Mouse (Mus musculus) thymus, adult 2 months (tissue): ENCODE measurements around the gene Mapkap1. TPM values are rescaled to one million over a fixed set of nuclear protein-coding genes. Genes with fewer than 3 reads are reported as not detected.

Source experiments
- DNase-seq: peaks from one replicate; pipeline ENCODE4 v3.0.0; 2021
- H3K27ac ChIP-seq: fragments of 200-500 bp; 2 replicates; pipeline ENCODE4 v1.5.1; 2012; ENCODE audit warnings: low read length, control low read depth; ENCODE audit not compliant: control insufficient read depth, insufficient read depth
- H3K27me3 ChIP-seq: fragments of 200-500 bp; 2 replicates; pipeline ENCODE4 v1.6.1; 2012; ENCODE audit warnings: mild to moderate bottlenecking, low read length, moderate library complexity, mixed read lengths; ENCODE audit not compliant: control insufficient read depth, insufficient read depth
- H3K36me3 ChIP-seq: fragments of 200-500 bp; 2 replicates; pipeline ENCODE4 v1.6.1; 2012; ENCODE audit warnings: mild to moderate bottlenecking, low read length, moderate library complexity; ENCODE audit not compliant: control insufficient read depth, insufficient read depth
- H3K4me1 ChIP-seq: fragments of 200-500 bp; replicated peaks from 2 replicates; pipeline ENCODE4 v1.6.1; 2012; ENCODE audit warnings: low read length; ENCODE audit not compliant: control insufficient read depth, insufficient read depth
- H3K4me3 ChIP-seq: fragments of 200-500 bp; 2 replicates; pipeline ENCODE4 v1.5.1; 2012; ENCODE audit warnings: mild to moderate bottlenecking, low read length, control low read depth, moderate library complexity; ENCODE audit not compliant: control insufficient read depth, insufficient read depth
- CTCF ChIP-seq: fragments of 200-500 bp; IDR thresholded peaks from 2 replicates; pipeline ENCODE4 v1.5.1; 2012; ENCODE audit warnings: mild to moderate bottlenecking, control low read depth, low read length, moderate library complexity, borderline replicate concordance; ENCODE audit not compliant: control insufficient read depth, poor library complexity, insufficient read depth; ENCODE audit errors: extremely low read depth
- POLR2A ChIP-seq: fragments of 200-500 bp; IDR thresholded peaks from 2 replicates; pipeline ENCODE4 v1.6.1; 2012; ENCODE audit warnings: mild to moderate bottlenecking, low read length, control low read depth, moderate library complexity; ENCODE audit not compliant: control insufficient read depth, poor library complexity, insufficient read depth; ENCODE audit errors: extremely low read depth
- WGBS: fragments of 180-500 bp; shearing (Covaris S2); methylation state at CpG from one replicate; pipeline ENCODE4 v1.1.7; 2018; 5-methylcytosine and 5-hydroxymethylcytosine counted together
- polyA plus RNA-seq: library from polyadenylated mRNA; depleted of rRNA; stranded (reverse); fragments of >200 nt; gene quantifications from 2 replicates; pipeline ENCODE4 v1.2.3, GENCODE M21; 2012

Gene Mapkap1
- polyA plus RNA-seq, 1 experiment, result 42.6 TPM

- H3K4me1 ChIP-seq, result no peaks in the 10 kb centered on the region
- no peaks in the 10 kb centered on the region for H3K36me3 ChIP-seq
- H3K27ac ChIP-seq, result no peak overlapping the region
- TF ChIP-seq CTCF (no peak), POLR2A (no peak)
- H3K27me3 ChIP-seq, result no peaks in the 10 kb centered on the region
- no peak overlapping the region for H3K4me3 ChIP-seq
- DNase-seq, result no peak
- WGBS, result 91% methylated on average over 8 of the region's 8 CpGs
Measured at GRCm38 (mm10) chr2:34602111-34602541, 195.6 kb downstream of the Mapkap1 start.

- TF ChIP-seq POLR2A (no peak), CTCF (no peak)
- DNase-seq, result no peak
- H3K36me3 ChIP-seq, result no peaks in the 10 kb centered on the region
- H3K27me3 ChIP-seq, result no peaks in the 10 kb centered on the region
- WGBS, result 95% methylated on average over 3 of the region's 3 CpGs
- no peak overlapping the region for H3K4me3 ChIP-seq
- no peak overlapping the region for H3K27ac ChIP-seq
- no peaks in the 10 kb centered on the region for H3K4me1 ChIP-seq
Measured at GRCm38 (mm10) chr2:34602896-34603295, 196.3 kb downstream of the Mapkap1 start.

- WGBS, result 97% methylated on average over 14 of the region's 14 CpGs
- Histone ChIP-seq H3K36me3 (no peaks in the 10 kb centered on the region), H3K4me1 (no peaks in the 10 kb centered on the region), H3K4me3 (no peak overlapping the region), H3K27ac (no peak overlapping the region), H3K27me3 (no peaks in the 10 kb centered on the region)
- DNase-seq, result no peak
- TF ChIP-seq POLR2A (no peak), CTCF (no peak)
Measured at GRCm38 (mm10) chr2:34603653-34604214, 197.2 kb downstream of the Mapkap1 start.

- TF ChIP-seq CTCF (no peak), POLR2A (no peak)
- Histone ChIP-seq H3K27ac (no peak overlapping the region), H3K36me3 (no peaks in the 10 kb centered on the region), H3K4me3 (no peak overlapping the region), H3K27me3 (no peaks in the 10 kb centered on the region), H3K4me1 (no peaks in the 10 kb centered on the region)
- no peak for DNase-seq
- 88% methylated on average over 3 of the region's 3 CpGs for WGBS
Measured at GRCm38 (mm10) chr2:34605040-34605439, 198.5 kb downstream of the Mapkap1 start.

- WGBS, result 85% methylated on average over 3 of the region's 3 CpGs
- H3K27me3 ChIP-seq, result no peaks in the 10 kb centered on the region
- H3K4me3 ChIP-seq, result no peak overlapping the region
- TF ChIP-seq CTCF (no peak), POLR2A (no peak)
- no peak overlapping the region for H3K27ac ChIP-seq
- DNase-seq, result no peak
- H3K4me1 ChIP-seq, result no peaks in the 10 kb centered on the region
- H3K36me3 ChIP-seq, result no peaks in the 10 kb centered on the region
Measured at GRCm38 (mm10) chr2:34608917-34609316, 202.3 kb downstream of the Mapkap1 start.

GRCm38 (mm10) chr2:34609516-34609915 is 202.9 kb downstream of the Mapkap1 start:
- H3K4me3 ChIP-seq, result no peak overlapping the region
- peaks cover 5% of the 10 kb centered on the region for H3K4me1 ChIP-seq
- TF ChIP-seq CTCF (no peak), POLR2A (no peak)
- H3K27ac ChIP-seq, result no peak overlapping the region
- no peaks in the 10 kb centered on the region for H3K27me3 ChIP-seq
- 97% methylated on average over 4 of the region's 4 CpGs for WGBS
- H3K36me3 ChIP-seq, result no peaks in the 10 kb centered on the region
- DNase-seq, result no peak

- DNase-seq, result no peak
- H3K36me3 ChIP-seq, result no peaks in the 10 kb centered on the region
- no peaks in the 10 kb centered on the region for H3K4me1 ChIP-seq
- no peak overlapping the region for H3K27ac ChIP-seq
- no peak for TF ChIP-seq POLR2A
- no peak for TF ChIP-seq CTCF
- WGBS, result 93% methylated on average over 10 of the region's 10 CpGs
- no peak overlapping the region for H3K4me3 ChIP-seq
- H3K27me3 ChIP-seq, result no peaks in the 10 kb centered on the region
Measured at GRCm38 (mm10) chr2:34620778-34621415, 214.3 kb downstream of the Mapkap1 start.
